Mouse (Mus musculus): ENCODE data around the gene Cd180.

DNA sequence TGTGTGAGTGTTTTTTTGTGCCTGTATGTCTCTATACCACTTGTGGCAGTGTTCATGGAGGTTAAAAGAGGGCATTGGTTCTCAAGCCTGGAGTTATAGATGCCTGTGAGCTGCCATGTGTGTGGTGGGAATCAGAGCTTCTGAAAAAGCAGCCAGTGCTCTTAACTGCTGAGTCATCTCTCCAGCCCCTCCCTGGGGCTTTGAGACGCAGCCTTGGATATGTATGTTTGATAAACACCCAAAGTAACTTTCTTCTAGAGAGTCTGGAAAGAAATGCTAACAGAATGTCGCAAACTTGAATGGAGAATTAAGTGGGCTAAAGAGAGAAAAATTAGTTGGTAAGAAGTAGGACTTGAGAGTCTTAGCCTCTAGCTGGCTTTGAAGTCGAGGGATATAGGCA is 34.7 kb downstream of the Cd180 start:
- no peak for TF ChIP-seq POLR2A (IDR thresholded peaks at IDR 0.05; ENCODE audit: borderline replicate concordance, extremely low read depth, low read depth, low read length)
- TF ChIP-seq CTCF (IDR thresholded peaks at IDR 0.05; ENCODE audit: insufficient read depth, low read length): no peak
